Mouse (Mus musculus): ENCODE measurements around the gene Asphd2. TPM values are rescaled to one million over a fixed set of nuclear protein-coding genes. Genes with fewer than 3 reads are reported as not detected.

Asphd2 gene
- total and polyA plus RNA-seq, 2 experiments = not detected

GRCm38 (mm10) chr5:112368666-112369065, 26.0 kb downstream of the Asphd2 start:
- WGBS = 95% methylated on average over 10 of the region's 10 CpGs
- no peak for DNase-seq (ENCODE audit: extremely low read depth, low read depth, low spot score)
- Histone ChIP-seq H3K27ac (replicated peaks; ENCODE audit: insufficient read depth, low read depth, low read length) (no peak overlapping the region), H3K4me1 (ENCODE audit: control insufficient read depth, insufficient read depth, low read length) (no peaks in the 10 kb centered on the region), H3K9ac (ENCODE audit: low read depth, low read length) (no peak overlapping the region), H3K27me3 (ENCODE audit: control insufficient read depth, insufficient read depth, low read length) (no peaks in the 10 kb centered on the region), H3K79me2 (ENCODE audit: control insufficient read depth, insufficient read depth, low read length) (no peaks in the 10 kb centered on the region), H3K4me3 (ENCODE audit: insufficient read depth, low read depth, low read length) (no peak overlapping the region), H3K36me3 (ENCODE audit: control insufficient read depth, insufficient read depth, low read length) (peaks cover 10% of the 10 kb centered on the region; the same call in 1 of the 2 replicates)
- TF ChIP-seq POLR2A (IDR thresholded peaks at IDR 0.05; ENCODE audit: extremely low read depth, insufficient read depth, low read length) = no peak
- TF ChIP-seq CTCF (IDR thresholded peaks at IDR 0.05; ENCODE audit: low read depth, low read length) = no peak

GRCm38 (mm10) chr5:112367929-112368328, 26.7 kb downstream of the Asphd2 start:
- Histone ChIP-seq H3K79me2 (ENCODE audit: control insufficient read depth, insufficient read depth, low read length) (no peaks in the 10 kb centered on the region), H3K4me3 (ENCODE audit: insufficient read depth, low read depth, low read length) (no peak overlapping the region), H3K27ac (replicated peaks; ENCODE audit: insufficient read depth, low read depth, low read length) (no peak overlapping the region), H3K27me3 (ENCODE audit: control insufficient read depth, insufficient read depth, low read length) (no peaks in the 10 kb centered on the region), H3K9ac (ENCODE audit: low read depth, low read length) (no peak overlapping the region), H3K36me3 (ENCODE audit: control insufficient read depth, insufficient read depth, low read length) (peaks cover 10% of the 10 kb centered on the region; the same call in 1 of the 2 replicates), H3K4me1 (ENCODE audit: control insufficient read depth, insufficient read depth, low read length) (no peaks in the 10 kb centered on the region)
- TF ChIP-seq CTCF (IDR thresholded peaks at IDR 0.05; ENCODE audit: low read depth, low read length) (no peak), POLR2A (IDR thresholded peaks at IDR 0.05; ENCODE audit: extremely low read depth, insufficient read depth, low read length) (no peak)
- DNase-seq (ENCODE audit: extremely low read depth, low read depth, low spot score) = no peak
- WGBS = 92% methylated on average over 12 of the region's 12 CpGs

GRCm38 (mm10) chr5:112367338-112367737, 27.3 kb downstream of the Asphd2 start:
- Histone ChIP-seq H3K27me3 (ENCODE audit: control insufficient read depth, insufficient read depth, low read length) (no peaks in the 10 kb centered on the region), H3K27ac (replicated peaks; ENCODE audit: insufficient read depth, low read depth, low read length) (no peak overlapping the region), H3K9ac (ENCODE audit: low read depth, low read length) (no peak overlapping the region), H3K36me3 (ENCODE audit: control insufficient read depth, insufficient read depth, low read length) (peaks cover 10% of the 10 kb centered on the region; the same call in 1 of the 2 replicates), H3K4me3 (ENCODE audit: insufficient read depth, low read depth, low read length) (no peak overlapping the region), H3K79me2 (ENCODE audit: control insufficient read depth, insufficient read depth, low read length) (no peaks in the 10 kb centered on the region), H3K4me1 (ENCODE audit: control insufficient read depth, insufficient read depth, low read length) (no peaks in the 10 kb centered on the region)
- no peak for DNase-seq (ENCODE audit: extremely low read depth, low read depth, low spot score)
- whole genome bisulfite sequencing = 88% methylated on average over 4 of the region's 4 CpGs
- TF ChIP-seq POLR2A (IDR thresholded peaks at IDR 0.05; ENCODE audit: extremely low read depth, insufficient read depth, low read length) = no peak
- no peak for TF ChIP-seq CTCF (IDR thresholded peaks at IDR 0.05; ENCODE audit: low read depth, low read length)

GRCm38 (mm10) chr5:112366879-112367278, 27.8 kb downstream of the Asphd2 start:
- TF ChIP-seq CTCF (IDR thresholded peaks at IDR 0.05; ENCODE audit: low read depth, low read length) = no peak
- TF ChIP-seq POLR2A (IDR thresholded peaks at IDR 0.05; ENCODE audit: extremely low read depth, insufficient read depth, low read length) = no peak
- H3K4me3 ChIP-seq (ENCODE audit: insufficient read depth, low read depth, low read length) = no peak overlapping the region
- no peaks in the 10 kb centered on the region for H3K27me3 ChIP-seq (ENCODE audit: control insufficient read depth, insufficient read depth, low read length)
- H3K4me1 ChIP-seq (ENCODE audit: control insufficient read depth, insufficient read depth, low read length) = no peaks in the 10 kb centered on the region
- no peaks in the 10 kb centered on the region for H3K79me2 ChIP-seq (ENCODE audit: control insufficient read depth, insufficient read depth, low read length)
- no peak overlapping the region for H3K9ac ChIP-seq (ENCODE audit: low read depth, low read length)
- H3K36me3 ChIP-seq (ENCODE audit: control insufficient read depth, insufficient read depth, low read length) = peaks cover 10% of the 10 kb centered on the region; the same call in 1 of the 2 replicates
- no peak for DNase-seq (ENCODE audit: extremely low read depth, low read depth, low spot score)
- WGBS = 96% methylated on average over 6 of the region's 6 CpGs
- no peak overlapping the region for H3K27ac ChIP-seq (replicated peaks; ENCODE audit: insufficient read depth, low read depth, low read length)

- Histone ChIP-seq H3K79me2 (ENCODE audit: control insufficient read depth, insufficient read depth, low read length) (no peaks in the 10 kb centered on the region), H3K27me3 (ENCODE audit: control insufficient read depth, insufficient read depth, low read length) (no peaks in the 10 kb centered on the region), H3K4me1 (ENCODE audit: control insufficient read depth, insufficient read depth, low read length) (no peaks in the 10 kb centered on the region), H3K27ac (replicated peaks; ENCODE audit: insufficient read depth, low read depth, low read length) (no peak overlapping the region), H3K9ac (ENCODE audit: low read depth, low read length) (no peak overlapping the region), H3K36me3 (ENCODE audit: control insufficient read depth, insufficient read depth, low read length) (peaks cover 6% of the 10 kb centered on the region; the same call in 1 of the 2 replicates), H3K4me3 (ENCODE audit: insufficient read depth, low read depth, low read length) (no peak overlapping the region)
- 88% methylated on average over 10 of the region's 10 CpGs for WGBS
- no peak for TF ChIP-seq CTCF (IDR thresholded peaks at IDR 0.05; ENCODE audit: low read depth, low read length)
- TF ChIP-seq POLR2A (IDR thresholded peaks at IDR 0.05; ENCODE audit: extremely low read depth, insufficient read depth, low read length) = no peak
- no peak for DNase-seq (ENCODE audit: extremely low read depth, low read depth, low spot score)
These were observed 30.4 kb downstream of the Asphd2 start for GRCm38 (mm10) chr5:112364184-112364797.

DNA sequence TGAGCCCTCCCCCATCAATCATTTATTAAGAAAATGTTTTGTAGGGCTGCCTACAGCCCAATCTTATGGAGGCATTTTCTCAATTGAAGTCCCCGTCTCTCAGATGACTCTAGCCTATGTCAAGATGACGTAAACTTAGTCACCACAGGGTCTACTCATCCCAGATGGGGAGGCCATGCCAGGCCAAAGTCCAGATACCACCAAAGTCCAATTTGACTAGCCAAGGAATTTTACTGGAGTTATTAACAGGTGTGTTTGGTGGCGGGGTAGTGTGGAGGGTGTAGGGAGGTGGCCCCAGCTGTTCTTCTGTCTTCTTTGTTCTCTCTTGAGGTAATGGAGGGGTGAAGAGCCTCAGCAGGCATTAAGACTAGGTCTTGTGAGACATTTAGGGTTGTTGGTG, 34.6 kb downstream of the Asphd2 start:
- no peak overlapping the region for H3K9ac ChIP-seq (ENCODE audit: low read depth, low read length)
- no peaks in the 10 kb centered on the region for H3K27me3 ChIP-seq (ENCODE audit: control insufficient read depth, insufficient read depth, low read length)
- 100% methylated on average over 3 of the region's 3 CpGs for WGBS
- no peak overlapping the region for H3K4me3 ChIP-seq (ENCODE audit: insufficient read depth, low read depth, low read length)
- no peaks in the 10 kb centered on the region for H3K79me2 ChIP-seq (ENCODE audit: control insufficient read depth, insufficient read depth, low read length)
- peaks cover 4% of the 10 kb centered on the region; the same call in 1 of the 2 replicates for H3K36me3 ChIP-seq (ENCODE audit: control insufficient read depth, insufficient read depth, low read length)
- no peak overlapping the region for H3K27ac ChIP-seq (replicated peaks; ENCODE audit: insufficient read depth, low read depth, low read length)
- H3K4me1 ChIP-seq (ENCODE audit: control insufficient read depth, insufficient read depth, low read length) = no peaks in the 10 kb centered on the region
- no peak for DNase-seq (ENCODE audit: extremely low read depth, low read depth, low spot score)
- TF ChIP-seq CTCF (IDR thresholded peaks at IDR 0.05; ENCODE audit: low read depth, low read length) (no peak), POLR2A (IDR thresholded peaks at IDR 0.05; ENCODE audit: extremely low read depth, insufficient read depth, low read length) (no peak)
